Mouse (Mus musculus): ENCODE data around the gene Pdzk1. TPM values are rescaled to one million over a fixed set of nuclear protein-coding genes. Genes with fewer than 3 reads are reported as not detected.

Gene Pdzk1
- polyA plus RNA-seq (2015; fragmentation: Nextera tagmentation; extraction: Ambion mirVana): 0.21 TPM in 2 replicates

GRCm38 (mm10) chr3:96828984-96829383, at the start of gene Pdzk1, which contains the start of gene Cd160:
Gene Pdzk1 (plus strand): TSS chr3:96829284.
Gene Cd160 (minus strand): TSS chr3:96829351.
- H3K9ac ChIP-seq (ENCODE audit: low read length): no peak within 1 kb of the TSS
- no peak within 1 kb of the TSS for H3K4me3 ChIP-seq (ENCODE audit: low read depth, low read length)
- ATAC-seq (ENCODE audit: low FRiP score, low TSS enrichment) (no peak), DNase-seq (ENCODE audit: low spot score) (no peak)
- no peaks in the 10 kb centered on the region for H3K27me3 ChIP-seq (ENCODE audit: control insufficient read depth, insufficient read depth, low read length)
- H3K27ac ChIP-seq (replicated peaks): no peak within 1 kb of the TSS
- TF ChIP-seq CTCF (IDR thresholded peaks at IDR 0.05; ENCODE audit: low read depth): no peak
- TF ChIP-seq EP300 (optimal IDR thresholded peaks at IDR 0.05): no peak
- H3K4me1 ChIP-seq (replicated peaks; ENCODE audit: control insufficient read depth, insufficient read depth): no peaks in the 10 kb centered on the region
- no peak within 1 kb of the TSS for H3K4me2 ChIP-seq (replicated peaks; ENCODE audit: low read depth)
- no peaks in the 10 kb centered on the region for H3K9me3 ChIP-seq (ENCODE audit: control insufficient read depth, low read length)
- H3K36me3 ChIP-seq (ENCODE audit: control insufficient read depth, insufficient read depth, low read length): no peaks in the 10 kb centered on the region
- 53% methylated on average over 1 of the region's 1 CpGs for WGBS

GRCm38 (mm10) chr3:96782236-96782635, 46.8 kb upstream of the Pdzk1 start:
- no peak overlapping the region for H3K9ac ChIP-seq (ENCODE audit: low read length)
- DNase-seq (ENCODE audit: low spot score) (no peak), ATAC-seq (ENCODE audit: low FRiP score, low TSS enrichment) (no peak)
- TF ChIP-seq EP300 (optimal IDR thresholded peaks at IDR 0.05) (no peak), CTCF (IDR thresholded peaks at IDR 0.05; ENCODE audit: low read depth) (no peak)
- 59% methylated on average over 8 of the region's 8 CpGs for whole genome bisulfite sequencing
- no peaks in the 10 kb centered on the region for H3K27me3 ChIP-seq (ENCODE audit: control insufficient read depth, insufficient read depth, low read length)
- no peaks in the 10 kb centered on the region; the same call in 1 of the 2 replicates for H3K36me3 ChIP-seq (ENCODE audit: control insufficient read depth, insufficient read depth, low read length)
- H3K9me3 ChIP-seq (ENCODE audit: control insufficient read depth, low read length): no peaks in the 10 kb centered on the region
- no peak overlapping the region for H3K27ac ChIP-seq (replicated peaks)
- H3K4me3 ChIP-seq (ENCODE audit: low read depth, low read length): no peak overlapping the region
- H3K4me2 ChIP-seq (replicated peaks; ENCODE audit: low read depth): no peak overlapping the region
- no peaks in the 10 kb centered on the region for H3K4me1 ChIP-seq (replicated peaks; ENCODE audit: control insufficient read depth, insufficient read depth)

GRCm38 (mm10) chr3:96787784-96788183, 41.3 kb upstream of the Pdzk1 start:
- ATAC-seq (ENCODE audit: low FRiP score, low TSS enrichment) (no peak), DNase-seq (ENCODE audit: low spot score) (no peak)
- Histone ChIP-seq H3K4me2 (replicated peaks; ENCODE audit: low read depth) (no peak overlapping the region), H3K4me1 (replicated peaks; ENCODE audit: control insufficient read depth, insufficient read depth) (no peaks in the 10 kb centered on the region), H3K36me3 (ENCODE audit: control insufficient read depth, insufficient read depth, low read length) (peaks cover 8% of the 10 kb centered on the region; the same call in 1 of the 2 replicates), H3K4me3 (ENCODE audit: low read depth, low read length) (no peak overlapping the region), H3K27ac (replicated peaks) (no peak overlapping the region), H3K27me3 (ENCODE audit: control insufficient read depth, insufficient read depth, low read length) (no peaks in the 10 kb centered on the region), H3K9me3 (ENCODE audit: control insufficient read depth, low read length) (no peaks in the 10 kb centered on the region), H3K9ac (ENCODE audit: low read length) (no peak overlapping the region)
- no peak for TF ChIP-seq CTCF (IDR thresholded peaks at IDR 0.05; ENCODE audit: low read depth)
- TF ChIP-seq EP300 (optimal IDR thresholded peaks at IDR 0.05): no peak
- WGBS: 90% methylated on average over 1 of the region's 1 CpGs

GRCm38 (mm10) chr3:96788506-96788905, 40.6 kb upstream of the Pdzk1 start:
- Histone ChIP-seq H3K27me3 (ENCODE audit: control insufficient read depth, insufficient read depth, low read length) (no peaks in the 10 kb centered on the region), H3K9ac (ENCODE audit: low read length) (no peak overlapping the region), H3K4me1 (replicated peaks; ENCODE audit: control insufficient read depth, insufficient read depth) (no peaks in the 10 kb centered on the region), H3K4me2 (replicated peaks; ENCODE audit: low read depth) (no peak overlapping the region), H3K36me3 (ENCODE audit: control insufficient read depth, insufficient read depth, low read length) (peaks cover 8% of the 10 kb centered on the region; the same call in 1 of the 2 replicates), H3K4me3 (ENCODE audit: low read depth, low read length) (no peak overlapping the region), H3K9me3 (ENCODE audit: control insufficient read depth, low read length) (no peaks in the 10 kb centered on the region), H3K27ac (replicated peaks) (no peak overlapping the region)
- DNase-seq (ENCODE audit: low spot score) (no peak), ATAC-seq (ENCODE audit: low FRiP score, low TSS enrichment) (no peak)
- no peak for TF ChIP-seq EP300 (optimal IDR thresholded peaks at IDR 0.05)
- no peak for TF ChIP-seq CTCF (IDR thresholded peaks at IDR 0.05; ENCODE audit: low read depth)
- WGBS: 86% methylated on average over 8 of the region's 8 CpGs

GRCm38 (mm10) chr3:96800254-96800653, 28.8 kb upstream of the Pdzk1 start:
- WGBS: 74% methylated on average over 11 of the region's 11 CpGs
- H3K9ac ChIP-seq (ENCODE audit: low read length): no peak overlapping the region
- no peak overlapping the region for H3K4me2 ChIP-seq (replicated peaks; ENCODE audit: low read depth)
- no peak for ATAC-seq (ENCODE audit: low FRiP score, low TSS enrichment)
- no peak for DNase-seq (ENCODE audit: low spot score)
- no peak overlapping the region for H3K4me3 ChIP-seq (ENCODE audit: low read depth, low read length)
- no peaks in the 10 kb centered on the region for H3K9me3 ChIP-seq (ENCODE audit: control insufficient read depth, low read length)
- H3K27ac ChIP-seq (replicated peaks): no peak overlapping the region
- TF ChIP-seq EP300 (optimal IDR thresholded peaks at IDR 0.05): no peak
- TF ChIP-seq CTCF (IDR thresholded peaks at IDR 0.05; ENCODE audit: low read depth): no peak
- no peaks in the 10 kb centered on the region for H3K4me1 ChIP-seq (replicated peaks; ENCODE audit: control insufficient read depth, insufficient read depth)
- H3K27me3 ChIP-seq (ENCODE audit: control insufficient read depth, insufficient read depth, low read length): no peaks in the 10 kb centered on the region
- no peaks in the 10 kb centered on the region for H3K36me3 ChIP-seq (ENCODE audit: control insufficient read depth, insufficient read depth, low read length)

- DNase-seq (ENCODE audit: low spot score): no peak
- no peak overlapping the region for H3K4me2 ChIP-seq (replicated peaks; ENCODE audit: low read depth)
- no peaks in the 10 kb centered on the region for H3K27me3 ChIP-seq (ENCODE audit: control insufficient read depth, insufficient read depth, low read length)
- H3K9ac ChIP-seq (ENCODE audit: low read length): no peak overlapping the region
- no peak overlapping the region for H3K4me3 ChIP-seq (ENCODE audit: low read depth, low read length)
- ATAC-seq (ENCODE audit: low FRiP score, low TSS enrichment): no peak
- TF ChIP-seq EP300 (optimal IDR thresholded peaks at IDR 0.05) (no peak), CTCF (IDR thresholded peaks at IDR 0.05; ENCODE audit: low read depth) (no peak)
- H3K27ac ChIP-seq (replicated peaks): no peak overlapping the region
- 32% methylated on average over 1 of the region's 1 CpGs for WGBS
- no peaks in the 10 kb centered on the region for H3K9me3 ChIP-seq (ENCODE audit: control insufficient read depth, low read length)
- H3K4me1 ChIP-seq (replicated peaks; ENCODE audit: control insufficient read depth, insufficient read depth): no peaks in the 10 kb centered on the region
- H3K36me3 ChIP-seq (ENCODE audit: control insufficient read depth, insufficient read depth, low read length): no peaks in the 10 kb centered on the region
Measured at GRCm38 (mm10) chr3:96802214-96802613, 26.9 kb upstream of the Pdzk1 start.
